Mouse (Mus musculus) A20 (cell line): ENCODE data around the gene Cacna2d3.

Experiments used
- DNase-seq: peaks from one replicate; pipeline ENCODE4 v3.0.0-alpha.2; 2011; ENCODE audit warnings: low read depth, low spot score

Cacna2d3 gene

GRCm38 (mm10) chr14:29163998-29164652 lies 557.5 kb downstream of the Cacna2d3 start:
- DNase-seq, result no peak

GRCm38 (mm10) chr14:29159803-29160202 lies 561.9 kb downstream of the Cacna2d3 start:
- DNase-seq, result no peak

GRCm38 (mm10) chr14:29157096-29157495 lies 564.6 kb downstream of the Cacna2d3 start:
- no peak for DNase-seq

DNA sequence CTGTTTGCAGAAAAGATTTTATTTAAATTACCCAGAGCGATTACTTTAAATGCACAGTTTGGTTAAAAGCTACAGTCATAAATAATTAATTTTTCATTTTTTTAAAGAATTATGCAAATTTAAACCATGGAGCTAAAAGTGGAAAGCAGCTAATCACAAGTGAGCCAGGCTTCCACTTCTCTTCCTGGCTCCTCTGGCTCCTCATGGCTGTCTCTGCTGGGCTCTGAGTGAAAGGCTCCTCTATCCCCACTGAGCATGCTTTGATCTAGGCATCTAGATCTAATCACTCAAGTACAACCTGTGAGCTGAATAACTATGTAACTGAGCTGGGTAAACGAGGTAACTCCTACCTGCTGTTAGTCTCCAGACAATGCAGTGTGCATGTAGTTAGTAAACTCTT lies 577.5 kb downstream of the Cacna2d3 start:
- no peak for DNase-seq

DNA sequence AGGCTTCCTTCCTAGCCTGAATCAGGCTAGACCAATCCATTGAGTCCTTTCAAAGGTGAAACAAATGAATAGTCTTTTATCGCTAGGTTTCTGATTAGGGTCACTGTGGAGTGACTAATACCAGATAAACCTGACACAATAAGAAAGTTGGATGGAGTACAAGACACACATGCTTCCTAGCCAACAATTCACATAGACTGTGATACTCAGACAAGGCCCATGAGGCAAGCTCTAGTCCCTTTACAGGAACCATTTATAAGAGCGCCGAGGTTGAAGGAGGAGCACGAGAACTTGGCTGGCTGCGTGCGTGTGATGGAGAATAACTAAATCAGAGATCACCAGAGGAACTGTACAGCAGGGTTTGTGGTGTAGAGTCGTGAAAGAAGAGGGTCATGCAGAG lies 584.0 kb downstream of the Cacna2d3 start:
- no peak for DNase-seq

- no peak for DNase-seq
These were observed 584.6 kb downstream of the Cacna2d3 start for GRCm38 (mm10) chr14:29137006-29137579.

GRCm38 (mm10) chr14:29134901-29135300 lies 586.8 kb downstream of the Cacna2d3 start:
- DNase-seq, result no peak

- no peak for DNase-seq
These were observed 591.2 kb downstream of the Cacna2d3 start for GRCm38 (mm10) chr14:29130511-29130910.

- DNase-seq, result no peak
These were observed 597.8 kb downstream of the Cacna2d3 start for GRCm38 (mm10) chr14:29123886-29124285.

DNA sequence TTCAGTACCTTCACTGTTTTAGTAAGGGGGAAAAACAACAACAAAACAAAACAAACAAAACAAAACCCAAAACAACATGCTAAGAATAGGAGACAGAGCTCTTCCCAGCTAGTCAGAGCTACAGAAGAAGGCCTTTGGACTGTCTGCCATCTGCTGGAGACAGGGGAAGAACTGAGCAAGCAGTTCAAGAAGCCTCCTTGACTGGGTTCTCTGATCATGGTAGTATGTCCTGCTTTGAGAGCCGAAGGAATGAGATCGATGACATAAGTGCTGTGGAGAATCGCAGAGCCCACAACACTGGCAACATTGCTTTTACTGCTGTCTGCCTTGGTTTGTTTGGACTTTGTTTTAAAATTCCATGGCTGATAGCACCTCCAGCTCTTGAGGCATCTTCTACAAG lies 598.9 kb downstream of the Cacna2d3 start:
- DNase-seq, result no peak

- no peak for DNase-seq
These were observed 607.7 kb downstream of the Cacna2d3 start for GRCm38 (mm10) chr14:29113852-29114450.

DNA sequence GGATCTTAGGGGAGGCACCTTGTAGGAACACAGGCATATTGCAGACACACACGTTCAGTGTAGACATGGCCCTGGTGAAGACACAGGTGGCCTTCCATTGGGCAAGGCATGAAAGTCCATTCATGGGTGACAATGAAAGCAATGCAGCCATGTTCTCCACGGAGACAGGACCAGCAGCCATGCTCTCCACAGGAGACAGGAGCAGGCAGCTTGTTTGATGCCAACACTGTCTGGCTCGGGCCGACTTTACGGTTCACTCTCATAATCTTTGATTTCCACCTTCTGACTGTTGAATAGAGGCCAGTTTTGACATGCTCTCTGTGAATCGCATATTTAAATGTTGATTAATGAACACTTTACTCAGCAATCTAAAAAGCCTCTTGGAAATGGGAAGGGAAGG lies 610.0 kb downstream of the Cacna2d3 start:
- no peak for DNase-seq

DNA sequence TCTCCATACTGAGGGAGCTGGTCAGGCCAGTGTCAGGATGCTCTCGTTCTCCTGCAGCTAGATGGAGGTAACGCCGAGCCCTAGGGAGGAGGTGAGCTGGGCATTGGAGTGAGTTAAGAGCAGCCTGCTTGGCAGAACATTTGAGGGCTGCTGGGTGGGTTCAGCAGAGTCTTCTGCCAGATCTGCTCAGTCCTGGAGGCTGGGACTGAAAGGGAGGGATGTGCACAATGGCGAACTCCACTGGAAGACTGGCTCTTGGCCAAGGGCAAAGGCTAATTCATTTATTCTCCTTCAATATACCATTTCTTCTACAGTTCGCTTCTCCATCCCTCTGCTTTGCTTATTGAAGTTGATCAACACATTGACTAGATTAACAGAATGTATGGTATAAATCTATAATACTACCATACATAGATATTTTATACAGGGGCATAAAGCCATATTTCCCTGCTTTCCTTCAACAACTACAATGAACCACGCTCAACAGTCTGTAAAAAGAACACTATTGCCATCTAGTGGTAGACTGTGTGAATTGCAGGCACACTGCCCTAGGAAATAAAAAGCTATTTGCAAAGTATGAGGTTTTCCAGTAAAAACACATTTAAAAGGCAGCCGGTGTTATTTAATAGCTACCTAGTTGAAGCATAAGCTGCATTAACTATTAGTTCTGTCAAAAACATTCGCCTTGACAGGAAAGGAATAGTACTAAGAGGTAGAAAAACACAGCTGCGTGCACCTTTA lies 611.1 kb downstream of the Cacna2d3 start:
- peak; percentile 11 for DNase-seq

GRCm38 (mm10) chr14:29107464-29107863 lies 614.2 kb downstream of the Cacna2d3 start:
- DNase-seq, result no peak

- DNase-seq, result no peak
These were observed 623.9 kb downstream of the Cacna2d3 start for GRCm38 (mm10) chr14:29097776-29098175.

DNA sequence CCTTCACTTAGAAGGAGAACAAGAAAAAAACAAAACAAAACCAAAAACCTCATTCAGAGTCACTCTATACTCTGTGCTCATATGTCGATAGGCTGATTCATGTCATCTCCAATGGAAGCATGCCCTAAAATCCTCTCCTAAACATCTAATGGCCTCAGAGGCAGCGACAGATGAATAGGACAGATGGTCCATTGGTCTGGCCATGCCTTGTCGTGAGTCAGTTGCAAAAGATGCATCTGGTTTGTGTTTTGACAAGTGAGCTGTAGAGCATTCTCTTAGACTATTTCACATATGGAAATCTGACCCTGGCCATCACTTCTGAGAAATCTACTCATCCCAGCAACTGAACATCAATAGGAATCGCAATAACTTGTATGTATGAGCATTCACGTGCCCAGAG lies 626.2 kb downstream of the Cacna2d3 start:
- DNase-seq, result no peak

DNA sequence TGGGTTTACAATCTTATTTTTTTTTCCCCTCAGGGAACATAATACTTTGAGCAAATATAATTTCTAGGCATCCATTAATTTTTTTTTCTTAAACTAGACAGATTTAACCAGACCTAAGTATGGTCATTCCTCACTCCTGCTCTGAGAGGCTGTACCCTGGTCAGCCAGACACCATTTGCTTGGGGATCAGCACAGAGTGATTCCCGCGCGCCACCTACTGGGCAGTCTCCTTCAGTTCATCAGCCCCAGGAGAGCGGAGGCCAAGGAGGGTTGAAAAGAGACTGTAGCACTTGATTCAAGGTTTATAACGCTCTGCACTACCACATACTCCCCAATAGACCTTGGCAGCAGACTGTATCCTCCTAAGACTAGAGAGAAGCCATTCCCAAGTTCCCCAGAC lies 631.6 kb downstream of the Cacna2d3 start:
- peak; percentile 1 for DNase-seq

DNA sequence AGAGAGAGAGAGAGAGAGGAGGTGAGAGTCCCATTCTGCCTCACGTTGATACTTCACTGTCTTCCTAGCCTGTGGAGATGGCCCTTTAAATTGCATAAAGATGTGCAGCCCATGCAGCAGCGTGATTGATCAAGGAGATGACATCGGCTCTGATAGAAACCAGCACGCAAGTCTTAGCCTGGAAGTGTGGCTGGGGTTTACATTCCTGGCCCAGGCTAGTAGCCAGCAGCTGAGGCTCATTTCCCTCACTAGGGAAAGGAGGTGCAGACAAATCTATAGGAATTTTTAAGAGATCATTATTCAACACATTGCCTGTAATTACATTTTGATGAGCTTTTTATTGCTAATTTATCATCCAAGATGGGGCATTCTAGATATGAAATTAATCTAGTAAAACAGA lies 635.1 kb downstream of the Cacna2d3 start:
- DNase-seq, result no peak

GRCm38 (mm10) chr14:29085493-29086159 lies 636.0 kb downstream of the Cacna2d3 start:
- no peak for DNase-seq

DNA sequence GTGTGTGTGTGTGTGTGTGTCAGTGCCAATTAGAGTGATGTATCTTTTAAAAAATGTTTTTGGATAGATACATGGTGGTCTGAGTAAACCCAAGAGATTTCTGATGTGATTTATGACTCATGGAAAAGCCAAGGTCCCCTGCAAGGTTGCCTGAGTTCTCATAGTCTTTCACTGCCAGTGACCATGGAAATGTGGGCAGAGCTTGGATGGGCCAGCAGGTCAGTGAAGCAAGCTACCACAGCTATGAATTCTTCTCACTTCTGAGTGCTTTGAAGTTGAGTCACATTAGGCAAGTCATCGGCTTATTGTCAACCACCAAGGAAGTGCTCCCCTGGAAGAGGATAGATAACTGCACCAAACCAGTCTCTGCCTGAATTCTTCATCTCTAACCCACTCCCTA lies 639.5 kb downstream of the Cacna2d3 start:
- DNase-seq, result no peak

DNA sequence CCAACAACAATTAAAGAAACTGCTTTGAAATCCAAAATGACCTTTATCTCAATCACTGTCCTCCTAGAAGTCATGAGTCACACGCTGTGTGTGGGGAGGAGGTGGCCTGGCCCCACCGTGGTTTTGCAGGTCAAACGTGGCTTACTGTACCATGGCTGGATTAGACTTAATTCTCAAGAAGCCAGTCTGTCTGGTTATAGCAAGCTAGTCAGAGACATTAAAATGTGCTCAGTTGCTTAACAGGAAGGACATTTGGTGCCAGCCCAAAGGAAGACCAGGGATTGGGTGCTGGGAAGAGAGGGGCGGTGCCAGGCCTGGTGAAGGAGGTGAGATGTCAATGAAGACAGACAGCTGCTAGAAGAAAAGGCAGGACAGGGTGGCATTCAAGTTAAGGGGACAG lies 641.0 kb downstream of the Cacna2d3 start:
- no peak for DNase-seq

- no peak for DNase-seq
These were observed 641.4 kb downstream of the Cacna2d3 start for GRCm38 (mm10) chr14:29080228-29080627.
